Mouse (Mus musculus) brain, embryonic 14.5 days (tissue): Measurements from ENCODE around the gene Sdk1. TPM values are rescaled to one million over a fixed set of nuclear protein-coding genes. Genes with fewer than 3 reads are reported as not detected.
A peak's percentile ranks its signal among the peaks of the same experiment; 100 is the strongest.

Experiments
- DNase-seq: peaks from one replicate; pipeline ENCODE4 v3.0.0-alpha.2; 2011; ENCODE audit warnings: low read depth
- CTCF ChIP-seq: fragments of 200-500 bp; IDR thresholded peaks from 2 replicates; pipeline ENCODE4 v1.5.1; 2012; ENCODE audit warnings: inconsistent platforms, mild to moderate bottlenecking, moderate library complexity, borderline replicate concordance; ENCODE audit not compliant: insufficient read depth, insufficient read length; ENCODE audit errors: extremely low read depth
- POLR2A ChIP-seq: fragments of 200-500 bp; IDR thresholded peaks from 2 replicates; pipeline ENCODE4 v1.6.1; 2012; ENCODE audit warnings: mild to moderate bottlenecking, inconsistent platforms, borderline replicate concordance; ENCODE audit not compliant: poor library complexity, insufficient read depth, insufficient read length, severe bottlenecking; ENCODE audit errors: extremely low read depth
- polyA plus RNA-seq: library from polyadenylated mRNA; depleted of rRNA; stranded (reverse); fragments of >200 nt; gene quantifications from 2 replicates; pipeline ENCODE4 v1.2.3, GENCODE M21; 2012

Gene Sdk1
- polyA plus RNA-seq, 1 experiment: 7.3 TPM

DNA sequence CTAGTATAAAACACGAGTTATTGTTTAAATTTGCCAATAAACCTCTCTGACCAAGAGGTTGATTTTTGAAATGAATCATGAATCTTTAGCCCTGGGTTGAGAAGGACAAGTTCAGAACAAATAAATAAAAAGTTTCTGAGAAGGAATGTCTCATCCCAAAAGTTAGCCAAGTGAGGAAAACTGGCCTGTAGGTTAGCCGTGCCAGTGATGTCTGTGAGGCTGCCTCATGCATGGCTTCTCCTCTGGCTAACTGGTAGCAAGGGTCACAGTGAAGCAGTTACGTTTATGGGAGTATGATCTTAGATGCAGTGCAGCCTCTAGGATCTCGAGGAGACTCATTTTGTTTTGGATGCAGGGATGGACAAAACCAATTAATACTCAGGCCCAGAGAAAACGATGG is 149.9 kb downstream of the Sdk1 start:
- no peak for TF ChIP-seq POLR2A
- no peak for TF ChIP-seq CTCF
- no peak for DNase-seq

DNA sequence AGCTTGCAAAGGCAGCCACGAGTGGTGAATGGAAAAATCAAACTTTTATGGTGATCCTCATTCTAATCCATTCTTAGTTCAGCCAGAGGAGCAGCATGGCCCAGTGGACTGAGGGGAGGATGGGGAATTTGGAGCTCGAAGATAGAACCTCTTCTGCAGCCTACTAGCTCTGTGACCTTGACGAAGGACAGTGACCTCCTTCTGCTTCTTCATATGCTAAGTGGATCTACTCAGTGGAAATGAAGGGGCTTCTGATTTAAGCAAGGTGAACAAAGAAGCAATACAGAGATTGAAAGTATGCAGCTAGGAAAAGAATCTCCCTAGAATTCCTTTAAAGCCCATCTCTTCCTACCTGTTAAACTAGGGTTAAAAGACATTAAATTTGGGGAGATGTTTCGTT is 152.6 kb downstream of the Sdk1 start:
- no peak for TF ChIP-seq CTCF
- TF ChIP-seq POLR2A: no peak
- DNase-seq: no peak

DNA sequence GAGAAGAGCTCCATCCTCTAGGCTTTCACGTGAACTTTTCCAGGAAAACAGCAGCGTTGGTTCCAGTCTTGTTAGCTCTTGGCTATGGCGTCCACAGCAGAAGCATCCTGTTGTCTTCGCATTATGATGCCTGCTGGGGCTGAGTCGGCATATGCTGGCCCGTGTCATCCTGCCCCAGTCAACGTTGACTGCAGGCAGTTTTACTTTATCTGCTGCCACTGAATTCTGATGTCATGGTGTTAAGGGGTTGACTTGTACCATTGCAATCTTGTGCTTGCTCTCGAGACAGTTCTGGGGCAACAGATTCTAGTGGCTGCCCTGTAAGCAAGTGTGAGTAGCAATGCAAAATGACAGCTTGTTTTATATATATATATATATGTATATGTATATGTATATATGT is 153.3 kb downstream of the Sdk1 start:
- no peak for DNase-seq
- no peak for TF ChIP-seq CTCF
- TF ChIP-seq POLR2A: no peak

DNA sequence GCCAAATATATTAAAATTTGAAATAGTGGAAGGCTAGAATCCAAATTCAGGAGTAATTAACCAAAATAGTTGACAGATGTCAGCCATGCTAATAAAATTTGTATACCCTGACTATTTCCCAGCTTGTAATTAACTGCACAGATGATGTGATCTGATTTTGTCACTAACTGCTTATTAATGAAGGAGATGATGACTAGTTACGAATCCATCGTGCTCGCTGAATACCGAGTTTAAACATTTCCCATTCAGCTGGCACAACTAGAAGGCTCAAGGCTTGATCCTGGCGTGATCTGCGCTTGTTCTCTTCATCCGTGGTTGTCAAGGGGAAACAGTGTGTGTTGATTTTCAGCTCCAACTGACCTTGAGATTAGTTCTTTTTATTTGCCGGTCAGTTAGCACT is 162.5 kb downstream of the Sdk1 start:
- peak; percentile 66 for DNase-seq

DNA sequence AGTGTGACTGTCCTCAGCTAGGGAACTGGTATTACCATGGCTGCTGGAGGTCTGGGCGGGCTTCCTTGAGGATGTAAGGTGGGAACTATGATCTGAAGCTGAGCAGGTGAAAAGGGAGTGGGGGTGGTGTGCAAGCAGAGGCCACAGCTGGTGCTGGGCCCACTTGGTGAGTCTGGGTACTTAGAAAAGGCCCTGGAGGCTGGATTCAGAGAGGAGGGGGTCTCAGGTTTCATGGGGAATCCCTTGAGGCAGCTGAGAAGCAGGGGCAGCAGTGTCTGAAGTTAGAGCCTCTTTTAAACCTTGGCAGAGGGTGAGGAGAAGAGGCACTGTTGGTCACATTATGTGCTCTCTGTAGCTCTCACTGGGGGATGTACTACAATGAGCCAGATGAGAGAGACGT is 163.4 kb downstream of the Sdk1 start:
- no peak for TF ChIP-seq CTCF
- TF ChIP-seq POLR2A: no peak
- no peak for DNase-seq

More for the DNA sequence above, 162.5 kb downstream of the Sdk1 start:
- TF ChIP-seq CTCF: no peak
- TF ChIP-seq POLR2A: no peak

DNA sequence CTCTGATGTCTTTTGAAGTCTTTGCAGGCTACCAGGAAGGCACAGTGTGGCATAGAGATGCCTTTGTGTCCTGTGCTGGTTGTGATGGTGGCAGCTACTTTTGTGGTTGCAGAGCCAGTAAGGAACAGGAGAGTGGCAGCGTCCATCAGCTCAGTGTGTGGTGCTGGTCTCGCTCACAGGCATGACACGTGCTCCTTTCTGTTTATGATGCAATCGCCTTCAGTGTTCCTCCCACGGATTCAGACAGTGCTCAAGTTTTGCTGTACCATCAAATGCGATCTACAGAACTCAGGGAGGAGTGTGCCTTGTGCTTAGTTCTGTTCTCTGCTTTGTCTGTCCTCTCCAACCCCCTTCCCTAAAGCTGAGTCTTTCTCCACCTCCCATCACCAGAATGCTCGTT is 165.6 kb downstream of the Sdk1 start:
- no peak for TF ChIP-seq CTCF
- no peak for TF ChIP-seq POLR2A
- no peak for DNase-seq

DNA sequence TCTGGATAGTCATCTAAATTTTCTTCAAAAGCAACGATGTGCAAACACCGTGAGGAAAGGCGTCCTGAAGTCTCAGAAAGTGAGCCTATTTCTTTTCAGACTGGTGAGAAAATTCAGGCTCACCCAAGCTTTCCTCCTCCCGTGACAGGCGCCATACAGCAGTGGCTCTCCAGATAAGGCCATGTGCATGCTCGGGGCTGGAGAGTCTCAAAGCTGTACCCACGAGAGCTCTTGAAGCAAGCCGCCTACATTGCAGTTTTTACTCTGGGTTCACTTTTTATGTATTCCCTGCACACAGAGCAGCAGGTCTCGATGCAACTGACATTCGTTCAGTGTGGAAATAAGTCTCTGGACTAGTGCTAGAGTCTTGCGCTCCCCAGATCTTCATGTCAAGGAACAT is 171.7 kb downstream of the Sdk1 start:
- TF ChIP-seq CTCF (no peak), POLR2A (no peak)

DNA sequence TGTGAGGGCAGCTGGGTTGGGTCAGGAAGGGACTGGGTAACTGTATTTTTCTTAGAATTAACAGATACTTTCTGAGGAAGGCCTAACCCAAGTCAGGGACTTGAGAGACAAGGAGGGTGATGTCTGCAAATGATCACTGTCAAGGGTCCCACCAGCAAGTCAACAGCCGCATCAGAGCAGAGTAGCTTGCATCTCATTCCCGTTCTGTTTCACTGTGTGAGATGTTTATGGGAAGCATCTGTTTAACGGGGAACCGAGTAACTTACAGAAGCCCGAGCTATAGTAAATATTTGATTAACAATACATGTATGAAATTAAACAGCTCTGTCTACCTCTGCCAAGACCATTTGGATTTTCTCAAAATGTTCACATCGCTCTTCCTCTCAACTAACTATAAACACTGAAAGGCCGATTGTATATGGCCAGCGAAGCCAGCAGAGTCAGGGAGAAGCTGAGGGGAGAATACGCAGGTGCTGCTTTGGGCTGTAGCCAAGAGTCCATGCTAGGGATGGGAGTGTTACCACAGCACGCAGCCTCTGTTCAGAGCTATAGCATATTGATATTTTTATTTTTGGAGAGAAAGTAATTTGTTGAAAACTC is 174.5 kb downstream of the Sdk1 start:
- TF ChIP-seq CTCF (no peak), POLR2A (no peak)
- DNase-seq: no peak

More for the DNA sequence above, 171.7 kb downstream of the Sdk1 start:
- DNase-seq: no peak

DNA sequence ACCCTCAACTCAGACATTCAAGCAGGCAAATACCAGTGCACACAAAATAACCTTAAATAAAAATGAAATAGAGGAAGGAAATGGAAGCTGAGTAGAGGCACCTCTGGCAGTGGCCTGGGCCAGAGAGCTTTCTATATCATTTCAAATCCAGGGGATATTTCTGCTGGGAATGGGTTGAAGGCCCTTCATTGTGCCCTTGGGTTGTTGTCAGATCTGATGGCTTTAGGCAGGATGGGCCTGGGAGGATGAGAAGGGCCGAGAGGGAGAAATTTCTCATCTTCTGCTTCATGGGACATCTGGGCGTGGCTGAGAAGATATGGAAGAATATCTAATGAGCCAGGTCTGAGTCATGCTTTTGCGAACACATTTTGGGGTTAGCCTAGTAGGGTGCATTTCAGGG is 186.8 kb downstream of the Sdk1 start:
- no peak for DNase-seq
- TF ChIP-seq POLR2A (no peak), CTCF (no peak)

DNA sequence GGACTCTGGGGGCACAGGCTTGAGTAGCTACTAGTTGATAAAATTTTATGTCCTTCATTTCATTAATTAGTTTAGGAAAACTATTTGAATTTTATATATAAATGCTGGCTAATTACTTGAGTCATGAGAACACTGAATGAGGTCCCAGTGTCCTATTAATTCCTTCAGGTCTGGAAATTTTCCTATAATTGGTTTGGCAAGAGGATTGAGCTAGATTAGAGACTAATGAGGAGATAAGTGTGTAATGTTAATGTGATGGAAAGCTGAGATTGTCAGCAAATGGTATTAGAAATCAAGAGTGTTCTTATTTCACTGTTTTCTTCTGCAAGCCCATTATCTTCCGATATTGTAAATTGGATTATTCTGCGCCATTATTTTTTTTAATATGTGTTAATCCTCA is 192.0 kb downstream of the Sdk1 start:
- peak; percentile 60 for DNase-seq
- TF ChIP-seq POLR2A (no peak), CTCF (no peak)

DNA sequence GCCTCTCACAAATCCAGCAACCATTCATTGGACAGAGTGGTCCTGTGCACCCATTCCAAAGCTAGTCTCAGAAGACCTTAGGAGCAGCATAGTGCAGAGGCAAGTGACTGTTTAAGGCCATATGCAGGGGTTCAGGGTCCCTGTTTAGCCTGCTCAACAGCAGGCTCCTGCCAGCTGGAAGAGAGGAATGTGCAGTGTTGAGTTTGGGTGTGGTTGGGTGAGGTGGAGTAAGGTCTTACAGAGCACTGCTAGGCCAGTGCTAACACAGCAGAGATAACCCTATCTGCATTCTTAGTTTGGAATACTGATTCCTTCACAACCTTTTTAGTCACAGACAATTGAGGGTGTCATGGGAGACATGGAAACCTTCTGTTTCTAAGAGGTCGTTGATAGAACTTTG is 206.0 kb downstream of the Sdk1 start:
- DNase-seq: no peak
- no peak for TF ChIP-seq CTCF
- TF ChIP-seq POLR2A: no peak

DNA sequence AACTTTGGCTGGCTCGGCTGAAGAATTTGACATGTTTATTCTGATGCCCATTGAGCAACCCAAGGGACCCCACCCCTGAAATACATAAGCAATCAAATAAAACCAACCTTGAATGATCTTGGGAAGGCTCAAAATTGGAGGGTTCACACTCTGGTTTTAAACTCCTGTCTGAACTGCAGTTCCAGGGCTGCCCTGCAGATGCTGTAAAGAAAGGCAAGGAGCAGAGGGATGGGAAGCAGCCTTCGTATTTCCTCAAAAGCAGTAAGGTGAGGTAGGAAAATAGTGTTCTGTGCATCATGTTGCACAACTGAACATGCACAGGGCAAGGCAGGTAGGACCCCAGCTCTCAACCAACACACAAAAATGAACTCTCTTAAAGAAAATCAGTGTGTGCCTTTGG is 222.1 kb downstream of the Sdk1 start:
- DNase-seq: no peak
- TF ChIP-seq POLR2A (no peak), CTCF (peak; percentile 17; the same call in 1 of the 2 replicates)

DNA sequence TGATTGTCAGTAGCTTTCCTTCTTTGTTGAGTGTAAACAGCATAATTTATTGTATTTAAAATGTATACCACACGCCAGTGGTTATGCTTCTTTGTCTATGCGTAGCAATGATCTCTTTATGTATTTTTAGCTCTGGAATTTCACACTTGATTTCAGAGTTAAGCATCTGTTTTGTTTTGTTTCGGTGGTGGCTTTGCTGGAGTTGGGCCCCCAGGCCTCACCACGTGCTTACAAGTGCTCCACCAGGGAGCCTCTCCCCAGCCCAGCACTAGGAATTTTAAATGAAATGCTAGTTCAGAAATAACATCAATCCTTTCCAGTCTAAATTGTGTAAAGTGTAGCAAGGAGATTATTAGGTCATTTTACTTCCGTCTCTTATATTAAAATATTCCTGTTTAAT is 227.5 kb downstream of the Sdk1 start:
- TF ChIP-seq POLR2A (no peak), CTCF (no peak)
- no peak for DNase-seq

DNA sequence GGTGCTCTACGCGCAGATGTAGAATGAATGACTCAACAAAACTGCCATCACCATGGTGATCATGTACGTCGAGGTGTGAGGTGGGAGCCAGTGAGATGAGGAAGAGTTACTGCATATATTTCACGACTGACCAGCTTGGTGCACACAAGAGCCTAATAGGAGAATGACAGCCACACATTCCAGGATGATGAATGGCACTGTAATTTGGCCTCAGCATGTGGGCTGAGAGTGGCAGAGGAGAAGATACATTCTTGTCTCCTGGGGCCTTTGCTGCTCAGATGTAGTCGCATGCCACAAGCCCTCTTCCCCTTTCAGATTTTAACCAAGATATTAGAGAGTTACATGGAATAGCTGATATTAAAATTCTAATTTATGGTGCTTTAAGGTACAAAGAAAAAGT is 264.0 kb downstream of the Sdk1 start:
- DNase-seq: peak; percentile 17
- TF ChIP-seq POLR2A (no peak), CTCF (no peak)
